Mouse (Mus musculus) erythroblast, embryonic 14.5 days (primary cell): Measurements from ENCODE around the gene Tmem211.

Experiments
- GATA1 ChIP-seq: IDR thresholded peaks from 2 replicates; pipeline ENCODE4 v1.6.1; 2012; ENCODE audit warnings: low read length, inconsistent platforms, mixed read lengths
- TAL1 ChIP-seq: IDR thresholded peaks from 3 replicates; pipeline ENCODE4 v1.6.1; 2012; ENCODE audit warnings: low read length, inconsistent platforms, mixed read lengths

- no peak for TF ChIP-seq TAL1
- no peak for TF ChIP-seq GATA1
These were observed at the start of gene Tmem211 for GRCm38 (mm10) chr5:113226632-113227102.
